Mouse (Mus musculus) hematopoietic stem cell, adult 5-6 weeks (primary cell): ENCODE results near the gene Mbd6. TPM values are rescaled to one million over a fixed set of nuclear protein-coding genes. Genes with fewer than 3 reads are reported as not detected.
"Not testable (repeated sequence)": the region's sequence is repeated elsewhere in the genome, so short reads cannot be mapped to it uniquely, and the experiment has no call there.

Source experiments
- ATAC-seq, 2 experiments: fragments of 125-278 bp in 1 of 2; replicated peaks in 1 of 2; 2 replicates each; pipeline ENCODE4 v1.8.0; 2016 to 2017; ENCODE audit warnings: inconsistent platforms in 2 of 2, mild to moderate bottlenecking in 2 of 2, moderate number of reproducible peaks in 2 of 2, low read depth in 1 of 2, moderate TSS enrichment in 1 of 2; ENCODE audit not compliant: low FRiP score in 2 of 2, poor library complexity in 2 of 2, severe bottlenecking in 2 of 2, insufficient read depth in 1 of 2, low TSS enrichment in 1 of 2
- total RNA-seq: library from RNA; stranded (forward); fragments of 172-1452, 232-1000 nt; gene quantifications from 2 replicates; pipeline ENCODE4 v1.2.3, GENCODE M21; 2017

Mbd6 gene
- total RNA-seq, 1 experiment from 2014 or later = 5.9 TPM

- ATAC-seq = no peak
Measured at GRCm38 (mm10) chr10:127319969-127320368, 31.2 kb upstream of the Mbd6 start.

GRCm38 (mm10) chr10:127318009-127318408 is 29.2 kb upstream of the Mbd6 start:
- peak; percentile 37 to 43; a peak in 2 of 4 replicates for ATAC-seq

- ATAC-seq = no peak
Measured at GRCm38 (mm10) chr10:127317277-127317676, 28.5 kb upstream of the Mbd6 start.

- ATAC-seq = not testable (repeated sequence)
Measured at GRCm38 (mm10) chr10:127314950-127315349, 26.1 kb upstream of the Mbd6 start.

- ATAC-seq = not testable (repeated sequence)
Measured at GRCm38 (mm10) chr10:127313516-127313915, 24.7 kb upstream of the Mbd6 start.

GRCm38 (mm10) chr10:127312858-127313257 is 24.0 kb upstream of the Mbd6 start:
- no peak for ATAC-seq

GRCm38 (mm10) chr10:127312356-127312676 is 23.5 kb upstream of the Mbd6 start:
- ATAC-seq = peak; percentile 56 to 80; a peak in 3 of 4 replicates

- ATAC-seq = peak; percentile 89 to 90
Measured at GRCm38 (mm10) chr10:127311476-127312355, 22.9 kb upstream of the Mbd6 start, which contains the start of gene Mars. Gene Mars, minus strand, starts transcription at chr10:127311786.

- ATAC-seq = peak; percentile 10 to 61
Measured at GRCm38 (mm10) chr10:127310523-127311475, 22.0 kb upstream of the Mbd6 start.

GRCm38 (mm10) chr10:127309167-127309566 is 20.3 kb upstream of the Mbd6 start:
- ATAC-seq = not testable (repeated sequence)

GRCm38 (mm10) chr10:127303136-127303535 is 14.3 kb upstream of the Mbd6 start:
- no peak for ATAC-seq

GRCm38 (mm10) chr10:127300361-127300760 is 11.5 kb upstream of the Mbd6 start:
- no peak for ATAC-seq

- ATAC-seq = no peak
Measured at GRCm38 (mm10) chr10:127297015-127297871, 8.4 kb upstream of the Mbd6 start.

GRCm38 (mm10) chr10:127295986-127296794 is 7.4 kb upstream of the Mbd6 start:
- ATAC-seq = no peak

GRCm38 (mm10) chr10:127294895-127295510 is 6.2 kb upstream of the Mbd6 start:
- no peak for ATAC-seq

- ATAC-seq = no peak
Measured at GRCm38 (mm10) chr10:127293590-127294113, 4.8 kb upstream of the Mbd6 start.
